Mouse (Mus musculus) intestine, postnatal 0 days (tissue): Measurements from ENCODE around the gene Crat. TPM values are rescaled to one million over a fixed set of nuclear protein-coding genes. Genes with fewer than 3 reads are reported as not detected.

ENCODE experiments used
- ATAC-seq: fragments of 200-750 bp; cut with Nextera tagmentation; 2 replicates; pipeline ENCODE4 v1.8.0; 2017; ENCODE audit warnings: mild to moderate bottlenecking, moderate TSS enrichment, moderate library complexity
- H3K27ac ChIP-seq: fragments of 300-500 bp; sonication (generic); 2 replicates; pipeline ENCODE4 v1.5.1; 2014; ENCODE audit warnings: mild to moderate bottlenecking, low read depth, low read length, moderate library complexity
- H3K27me3 ChIP-seq: fragments of 300-500 bp; sonication (generic); replicated peaks from 2 replicates; pipeline ENCODE4 v1.6.1; 2014; ENCODE audit warnings: low read length, mixed read lengths; ENCODE audit not compliant: control insufficient read depth, insufficient read depth
- H3K36me3 ChIP-seq: fragments of 300-500 bp; sonication (generic); 2 replicates; pipeline ENCODE4 v1.6.1; 2014; ENCODE audit warnings: mild to moderate bottlenecking, moderate library complexity; ENCODE audit not compliant: control insufficient read depth, insufficient read depth
- H3K4me1 ChIP-seq: fragments of 300-500 bp; sonication (generic); replicated peaks from 2 replicates; pipeline ENCODE4 v1.6.1; 2014; ENCODE audit warnings: antibody characterized with exemption, low read length, mixed read lengths; ENCODE audit not compliant: control insufficient read depth, insufficient read depth
- H3K4me2 ChIP-seq: fragments of 300-500 bp; sonication (generic); replicated peaks from 2 replicates; pipeline ENCODE4 v1.6.1; 2014; ENCODE audit warnings: low read depth, mild to moderate bottlenecking, moderate library complexity
- H3K4me3 ChIP-seq: fragments of 300-500 bp; sonication (generic); 2 replicates; pipeline ENCODE4 v1.5.1; 2014; ENCODE audit warnings: low read depth, low read length
- H3K9ac ChIP-seq: fragments of 300-500 bp; sonication (generic); 2 replicates; pipeline ENCODE4 v1.6.1; 2014; ENCODE audit warnings: mild to moderate bottlenecking, low read depth, low read length
- H3K9me3 ChIP-seq: fragments of 300-500 bp; sonication (generic); 2 replicates; pipeline ENCODE4 v1.6.1; 2016; ENCODE audit warnings: mixed run types; ENCODE audit not compliant: control insufficient read depth
- CTCF ChIP-seq: sonication (generic); IDR thresholded peaks from 2 replicates; pipeline ENCODE4 v1.5.1; 2016; ENCODE audit warnings: low read depth, mild to moderate bottlenecking, control low read depth, antibody characterized with exemption, moderate library complexity
- WGBS: fragments of 180-500 bp; shearing (Covaris S2); extraction: QIAGEN DNeasy Blood & Tissue Kit; methylation state at CpG from one replicate; pipeline ENCODE4 v1.1.7; 2014; 5-methylcytosine and 5-hydroxymethylcytosine counted together
- polyA plus RNA-seq: library from polyadenylated mRNA; unstranded; fragments of >200 nt; fragmentation: Nextera tagmentation; extraction: Ambion mirVana; gene quantifications from 2 replicates; pipeline ENCODE4 v1.2.1, GENCODE M21; 2015

Crat gene
- polyA plus RNA-seq, 1 experiment from 2014 or later, result 46.1 TPM

DNA sequence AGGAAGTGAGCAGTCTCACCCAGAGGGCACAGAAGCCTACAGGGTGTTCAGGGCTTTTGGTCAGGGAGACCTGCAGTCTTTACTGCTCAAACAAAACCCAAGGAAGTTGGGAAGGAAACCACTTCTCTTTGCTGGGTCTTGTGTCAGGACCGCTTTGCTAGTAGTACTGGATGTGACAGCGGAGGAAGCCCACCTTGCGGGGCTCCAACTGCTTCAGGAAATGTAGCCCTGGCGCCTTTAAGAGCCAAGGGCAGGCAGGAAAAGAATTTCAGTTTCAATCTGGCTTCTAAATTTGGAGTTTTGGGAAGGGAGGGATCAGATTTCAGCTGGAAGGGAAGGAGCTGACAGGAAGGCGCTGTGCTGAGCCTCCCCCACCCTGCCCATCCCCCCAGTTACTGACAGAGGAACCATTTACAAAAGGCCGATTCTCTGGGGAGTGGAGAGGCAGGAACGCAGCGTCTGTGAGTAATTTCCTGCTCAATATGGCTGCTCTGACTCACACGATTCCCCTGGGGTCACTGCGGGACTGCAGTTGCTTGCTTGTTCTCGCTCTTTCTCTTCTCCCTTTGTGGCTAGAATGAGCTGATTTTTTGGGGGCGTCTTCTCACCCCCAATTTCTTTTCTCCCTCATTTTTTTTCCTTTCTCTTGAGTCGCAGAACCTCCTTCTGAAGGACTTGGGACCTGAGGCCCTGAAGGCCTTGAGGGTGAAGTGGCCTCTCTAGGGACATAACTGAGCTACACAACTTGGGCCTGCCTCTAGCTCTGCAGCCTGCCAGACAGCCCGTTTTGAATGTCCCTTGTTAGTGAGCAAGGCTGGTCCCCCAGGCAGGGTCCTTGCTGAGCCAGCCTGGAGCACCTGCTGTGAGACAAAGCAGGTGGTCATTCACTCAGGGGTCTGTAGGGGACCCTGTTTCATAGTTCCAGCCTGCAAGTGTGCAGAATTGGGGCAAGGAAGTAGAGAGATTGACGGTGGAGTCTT lies 26.2 kb upstream of the Crat start:
- Histone ChIP-seq H3K4me3 (peak overlapping the region; percentile 29), H3K9ac (peak overlapping the region; percentile 51), H3K4me1 (peaks cover 22% of the 10 kb centered on the region), H3K27me3 (no peaks in the 10 kb centered on the region), H3K9me3 (no peaks in the 10 kb centered on the region), H3K4me2 (peak overlapping the region; percentile 61), H3K27ac (peak overlapping the region; percentile 92), H3K36me3 (peaks cover 51% of the 10 kb centered on the region)
- TF ChIP-seq CTCF, result no peak; the same call in 1 of the 2 replicates
- ATAC-seq, result peak; percentile 59
- WGBS, result 13% methylated on average over 15 of the region's 15 CpGs

DNA sequence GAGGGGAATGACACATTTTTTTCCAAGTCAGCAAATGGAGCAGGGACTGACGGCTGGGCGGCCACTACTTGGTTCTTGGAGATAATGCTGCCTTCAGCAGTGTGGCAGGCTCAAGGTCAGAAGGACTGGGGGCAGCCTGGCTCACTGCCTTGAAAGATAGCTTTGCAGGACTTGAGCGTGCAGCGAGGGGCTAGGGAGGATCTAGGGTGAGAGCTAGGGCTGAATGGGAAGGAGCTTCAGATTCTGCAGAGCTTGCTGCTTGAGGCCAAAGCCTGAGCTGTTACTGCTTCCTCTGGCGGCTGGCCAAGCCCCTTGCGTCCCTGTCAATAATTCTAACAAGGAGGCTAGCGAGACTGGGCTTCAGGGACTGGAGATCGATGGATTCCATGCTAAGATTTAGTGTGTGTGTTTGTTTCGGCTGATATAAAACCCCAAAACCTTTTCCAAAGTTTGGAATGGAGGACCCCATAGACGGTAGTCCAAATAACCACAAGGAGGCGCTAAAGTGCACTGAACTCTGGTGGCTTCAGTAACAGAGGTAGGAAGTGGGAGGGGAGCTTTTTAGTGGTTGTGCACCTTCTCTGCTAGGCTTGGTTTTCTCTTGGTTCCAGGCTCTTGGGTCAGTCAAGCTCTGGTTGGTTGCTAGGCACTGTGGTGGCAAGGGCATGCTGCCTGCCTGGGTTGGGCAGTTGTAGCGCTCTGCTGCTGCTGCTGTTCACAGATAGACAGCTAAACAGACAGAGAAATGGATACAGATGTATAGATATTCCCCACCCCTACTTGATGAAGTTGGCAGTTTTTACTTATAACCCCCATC lies 25.3 kb upstream of the Crat start:
- peaks cover 47% of the 10 kb centered on the region for H3K36me3 ChIP-seq
- peak overlapping the region; percentile 51; the same call in 1 of the 2 replicates for H3K9ac ChIP-seq
- WGBS, result 10% methylated on average over 12 of the region's 12 CpGs
- no peaks in the 10 kb centered on the region for H3K9me3 ChIP-seq
- peak; percentile 66 for ATAC-seq
- H3K4me1 ChIP-seq, result peaks cover 22% of the 10 kb centered on the region
- peak overlapping the region; percentile 61 for H3K4me2 ChIP-seq
- no peaks in the 10 kb centered on the region for H3K27me3 ChIP-seq
- H3K4me3 ChIP-seq, result peak overlapping the region; percentile 29
- H3K27ac ChIP-seq, result peak overlapping the region; percentile 92
- peak; percentile 93 for TF ChIP-seq CTCF

DNA sequence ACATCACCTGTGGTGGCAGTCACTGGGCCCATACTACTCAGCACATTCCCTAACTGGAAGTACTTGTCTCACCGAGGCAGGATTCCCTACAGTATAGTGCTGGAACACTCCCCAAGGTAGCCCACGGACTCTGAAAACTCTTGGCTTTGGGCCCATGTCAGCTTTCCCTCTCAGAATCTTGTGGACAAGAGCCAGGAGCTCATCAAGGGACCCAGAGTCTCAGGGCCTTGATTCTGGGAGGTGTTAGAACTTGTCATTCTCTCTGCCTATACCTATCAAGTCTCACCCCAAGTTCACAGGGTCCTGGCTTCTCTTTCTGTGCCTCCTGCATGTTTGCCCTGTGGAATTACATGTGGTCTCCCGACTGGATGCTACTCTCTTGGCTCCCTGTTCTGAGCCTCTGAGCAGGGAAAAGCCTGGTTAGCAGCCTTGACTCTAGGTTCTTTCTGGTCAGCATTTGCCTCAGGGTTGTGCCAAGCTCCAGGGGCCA lies 24.6 kb upstream of the Crat start:
- Histone ChIP-seq H3K4me1 (peaks cover 18% of the 10 kb centered on the region), H3K9me3 (no peaks in the 10 kb centered on the region), H3K27me3 (no peaks in the 10 kb centered on the region), H3K4me2 (no peak overlapping the region), H3K4me3 (no peak overlapping the region), H3K27ac (peak overlapping the region; percentile 92), H3K36me3 (peaks cover 50% of the 10 kb centered on the region), H3K9ac (0 out of 2 replicates have a peak overlapping the region, but pooled peaks have one; percentile 51)
- WGBS, result 38% methylated on average over 3 of the region's 3 CpGs
- no peak for ATAC-seq
- no peak for TF ChIP-seq CTCF

DNA sequence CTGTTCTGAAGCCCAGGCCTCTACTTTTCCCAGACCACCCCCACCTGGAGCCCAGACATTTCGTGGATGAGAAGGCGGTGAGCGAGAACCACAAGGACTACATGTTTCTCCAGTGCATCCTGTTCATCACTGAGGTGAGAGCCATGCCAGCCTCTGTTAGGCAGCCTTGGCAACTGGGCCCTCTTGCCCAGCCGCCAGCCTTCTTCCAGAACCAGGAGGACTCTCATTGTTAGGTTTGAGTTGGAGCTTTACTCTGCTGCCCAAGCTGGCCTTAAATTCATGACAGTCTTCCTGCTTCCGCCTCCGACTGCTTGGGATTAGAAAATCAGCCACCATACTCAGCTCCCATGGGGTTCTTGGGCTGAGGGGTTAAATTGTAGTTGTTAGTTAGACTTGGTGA lies 24.0 kb upstream of the Crat start:
- TF ChIP-seq CTCF, result no peak
- no peaks in the 10 kb centered on the region for H3K27me3 ChIP-seq
- peak overlapping the region; percentile 92; the same call in 1 of the 2 replicates for H3K27ac ChIP-seq
- no peak overlapping the region for H3K4me2 ChIP-seq
- no peak for ATAC-seq
- H3K4me3 ChIP-seq, result no peak overlapping the region
- H3K36me3 ChIP-seq, result peaks cover 46% of the 10 kb centered on the region
- H3K9me3 ChIP-seq, result no peaks in the 10 kb centered on the region
- 92% methylated on average over 6 of the region's 6 CpGs for WGBS
- H3K4me1 ChIP-seq, result peaks cover 18% of the 10 kb centered on the region
- H3K9ac ChIP-seq, result peak overlapping the region; percentile 0; the same call in 1 of the 2 replicates

DNA sequence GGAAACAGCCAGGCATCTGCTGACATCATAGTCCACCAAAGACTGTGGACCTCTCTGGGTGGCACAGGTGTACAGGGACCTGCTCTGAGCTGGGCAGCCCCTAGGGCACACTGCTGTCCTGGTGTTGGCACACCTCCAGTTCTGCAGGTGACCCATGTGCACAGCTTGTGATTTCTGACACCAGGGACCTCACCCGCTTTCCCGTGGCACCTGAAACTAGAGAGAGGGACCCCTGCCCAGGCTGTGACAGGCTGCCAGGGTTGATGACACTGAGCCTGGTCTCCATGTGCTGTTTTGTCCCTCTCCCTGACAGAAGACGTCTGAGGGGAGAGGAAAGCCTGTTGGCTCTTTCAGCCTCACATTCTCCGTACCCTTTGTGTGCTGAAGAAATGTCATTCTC lies 22.2 kb upstream of the Crat start:
- TF ChIP-seq CTCF, result no peak
- ATAC-seq, result no peak
- H3K36me3 ChIP-seq, result peaks cover 48% of the 10 kb centered on the region
- H3K4me3 ChIP-seq, result no peak overlapping the region
- H3K9me3 ChIP-seq, result no peaks in the 10 kb centered on the region
- no peak overlapping the region for H3K27ac ChIP-seq
- H3K4me2 ChIP-seq, result no peak overlapping the region
- no peaks in the 10 kb centered on the region for H3K27me3 ChIP-seq
- WGBS, result 92% methylated on average over 4 of the region's 4 CpGs
- H3K9ac ChIP-seq, result no peak overlapping the region
- peaks cover 12% of the 10 kb centered on the region for H3K4me1 ChIP-seq

DNA sequence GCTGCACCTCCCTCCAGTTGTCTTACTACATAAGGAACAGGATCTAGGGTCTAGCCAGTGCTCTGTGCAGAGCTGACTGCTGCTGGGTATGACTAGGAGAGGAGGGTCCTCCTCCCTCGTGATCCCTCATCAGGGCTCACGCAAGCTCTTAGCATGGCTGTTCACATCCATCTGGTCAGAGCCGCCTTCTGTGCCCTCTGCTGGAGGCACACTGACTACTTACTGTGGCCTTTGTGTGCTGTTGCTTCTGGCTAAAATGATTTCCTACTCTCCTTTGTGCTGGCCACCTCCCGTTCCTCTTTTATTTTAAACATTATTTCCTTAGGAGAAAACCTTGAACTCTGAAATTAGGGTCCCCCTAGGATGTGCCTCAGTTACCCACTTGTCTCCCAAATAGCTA lies 21.2 kb upstream of the Crat start:
- Histone ChIP-seq H3K4me1 (peaks cover 4% of the 10 kb centered on the region), H3K27me3 (no peaks in the 10 kb centered on the region), H3K36me3 (peaks cover 56% of the 10 kb centered on the region), H3K9me3 (no peaks in the 10 kb centered on the region), H3K27ac (no peak overlapping the region), H3K4me3 (no peak overlapping the region), H3K9ac (no peak overlapping the region), H3K4me2 (no peak overlapping the region)
- 78% methylated on average over 4 of the region's 4 CpGs for WGBS
- no peak for ATAC-seq
- TF ChIP-seq CTCF, result peak; percentile 15; the same call in 1 of the 2 replicates
